Mouse (Mus musculus): ENCODE data around the gene Dtx1. TPM values are rescaled to one million over a fixed set of nuclear protein-coding genes. Genes with fewer than 3 reads are reported as not detected.

The Dtx1 gene
- polyA plus RNA-seq, 1 experiment = 46.0 TPM

- Histone ChIP-seq H3K27ac (ENCODE audit: control insufficient read depth, insufficient read depth, low read depth, low read length) (peak overlapping the region; percentile 72), H3K36me3 (ENCODE audit: control insufficient read depth, insufficient read depth, low read length) (no peaks in the 10 kb centered on the region), H3K4me1 (ENCODE audit: control insufficient read depth, insufficient read depth, low read length) (peaks cover 21% of the 10 kb centered on the region), H3K4me3 (ENCODE audit: control insufficient read depth, low read depth, low read length) (no peak overlapping the region), H3K27me3 (ENCODE audit: control insufficient read depth, insufficient read depth, low read length) (no peaks in the 10 kb centered on the region)
- TF ChIP-seq POLR2A (IDR thresholded peaks at IDR 0.05; ENCODE audit: control insufficient read depth, low read depth, low read length) = no peak
- TF ChIP-seq CTCF (IDR thresholded peaks at IDR 0.05; ENCODE audit: control insufficient read depth, insufficient read depth, insufficient replicate concordance, low read depth, low read length) = no peak
These were observed 13.5 kb downstream of the Dtx1 start for GRCm38 (mm10) chr5:120698181-120698580.

DNA sequence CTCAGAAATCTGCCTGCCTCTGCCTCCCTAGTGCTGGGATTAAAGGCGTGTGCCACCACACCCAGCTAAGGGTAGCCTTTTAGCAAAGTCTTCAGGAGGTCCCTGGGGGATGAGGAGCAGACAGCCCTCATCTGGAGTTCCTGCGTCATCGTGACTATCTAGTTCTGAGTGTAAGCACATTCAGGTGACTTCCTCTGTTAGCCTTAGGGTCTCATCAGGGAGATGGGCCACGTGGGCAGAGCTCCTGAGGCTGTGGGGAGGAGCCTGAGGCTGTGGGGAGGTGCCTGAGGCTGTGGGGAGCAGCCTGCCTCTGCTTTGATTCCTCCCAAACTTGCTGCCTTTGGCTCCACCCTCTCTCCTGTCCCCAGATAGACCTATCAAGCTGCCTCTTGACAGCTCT lies 14.9 kb downstream of the Dtx1 start:
- Histone ChIP-seq H3K4me1 (ENCODE audit: control insufficient read depth, insufficient read depth, low read length) (peaks cover 25% of the 10 kb centered on the region), H3K27me3 (ENCODE audit: control insufficient read depth, insufficient read depth, low read length) (no peaks in the 10 kb centered on the region), H3K36me3 (ENCODE audit: control insufficient read depth, insufficient read depth, low read length) (no peaks in the 10 kb centered on the region), H3K4me3 (ENCODE audit: control insufficient read depth, low read depth, low read length) (no peak overlapping the region), H3K27ac (ENCODE audit: control insufficient read depth, insufficient read depth, low read depth, low read length) (no peak overlapping the region)
- TF ChIP-seq POLR2A (IDR thresholded peaks at IDR 0.05; ENCODE audit: control insufficient read depth, low read depth, low read length) (no peak), CTCF (IDR thresholded peaks at IDR 0.05; ENCODE audit: control insufficient read depth, insufficient read depth, insufficient replicate concordance, low read depth, low read length) (no peak)

GRCm38 (mm10) chr5:120696057-120696743 lies 15.5 kb downstream of the Dtx1 start:
- TF ChIP-seq CTCF (IDR thresholded peaks at IDR 0.05; ENCODE audit: control insufficient read depth, insufficient read depth, insufficient replicate concordance, low read depth, low read length) = no peak
- TF ChIP-seq POLR2A (IDR thresholded peaks at IDR 0.05; ENCODE audit: control insufficient read depth, low read depth, low read length) = no peak
- Histone ChIP-seq H3K4me3 (ENCODE audit: control insufficient read depth, low read depth, low read length) (no peak overlapping the region), H3K4me1 (ENCODE audit: control insufficient read depth, insufficient read depth, low read length) (peaks cover 21% of the 10 kb centered on the region), H3K27ac (ENCODE audit: control insufficient read depth, insufficient read depth, low read depth, low read length) (no peak overlapping the region), H3K27me3 (ENCODE audit: control insufficient read depth, insufficient read depth, low read length) (no peaks in the 10 kb centered on the region), H3K36me3 (ENCODE audit: control insufficient read depth, insufficient read depth, low read length) (no peaks in the 10 kb centered on the region)

- TF ChIP-seq POLR2A (IDR thresholded peaks at IDR 0.05; ENCODE audit: control insufficient read depth, low read depth, low read length) = no peak
- TF ChIP-seq CTCF (IDR thresholded peaks at IDR 0.05; ENCODE audit: control insufficient read depth, insufficient read depth, insufficient replicate concordance, low read depth, low read length) = no peak
- Histone ChIP-seq H3K27ac (ENCODE audit: control insufficient read depth, insufficient read depth, low read depth, low read length) (no peak overlapping the region), H3K4me3 (ENCODE audit: control insufficient read depth, low read depth, low read length) (peak overlapping the region; percentile 21; the same call in 1 of the 2 replicates), H3K4me1 (ENCODE audit: control insufficient read depth, insufficient read depth, low read length) (peaks cover 19% of the 10 kb centered on the region), H3K36me3 (ENCODE audit: control insufficient read depth, insufficient read depth, low read length) (no peaks in the 10 kb centered on the region), H3K27me3 (ENCODE audit: control insufficient read depth, insufficient read depth, low read length) (no peaks in the 10 kb centered on the region)
These were observed 17.0 kb downstream of the Dtx1 start for GRCm38 (mm10) chr5:120694695-120695074.

GRCm38 (mm10) chr5:120693931-120694694 lies 17.6 kb downstream of the Dtx1 start:
- TF ChIP-seq POLR2A (IDR thresholded peaks at IDR 0.05; ENCODE audit: control insufficient read depth, low read depth, low read length) = no peak
- no peak for TF ChIP-seq CTCF (IDR thresholded peaks at IDR 0.05; ENCODE audit: control insufficient read depth, insufficient read depth, insufficient replicate concordance, low read depth, low read length)
- Histone ChIP-seq H3K27me3 (ENCODE audit: control insufficient read depth, insufficient read depth, low read length) (no peaks in the 10 kb centered on the region), H3K36me3 (ENCODE audit: control insufficient read depth, insufficient read depth, low read length) (no peaks in the 10 kb centered on the region), H3K4me1 (ENCODE audit: control insufficient read depth, insufficient read depth, low read length) (peaks cover 15% of the 10 kb centered on the region), H3K27ac (ENCODE audit: control insufficient read depth, insufficient read depth, low read depth, low read length) (no peak overlapping the region), H3K4me3 (ENCODE audit: control insufficient read depth, low read depth, low read length) (no peak overlapping the region)

GRCm38 (mm10) chr5:120692034-120692433 lies 19.7 kb downstream of the Dtx1 start:
- H3K4me3 ChIP-seq (ENCODE audit: control insufficient read depth, low read depth, low read length) = no peak overlapping the region
- H3K27me3 ChIP-seq (ENCODE audit: control insufficient read depth, insufficient read depth, low read length) = no peaks in the 10 kb centered on the region
- no peak overlapping the region for H3K27ac ChIP-seq (ENCODE audit: control insufficient read depth, insufficient read depth, low read depth, low read length)
- no peak for TF ChIP-seq CTCF (IDR thresholded peaks at IDR 0.05; ENCODE audit: control insufficient read depth, insufficient read depth, insufficient replicate concordance, low read depth, low read length)
- TF ChIP-seq POLR2A (IDR thresholded peaks at IDR 0.05; ENCODE audit: control insufficient read depth, low read depth, low read length) = 0 out of 2 replicates have a peak, but pooled peaks have one; percentile 15
- no peaks in the 10 kb centered on the region for H3K36me3 ChIP-seq (ENCODE audit: control insufficient read depth, insufficient read depth, low read length)
- peaks cover 7% of the 10 kb centered on the region; the same call in 1 of the 2 replicates for H3K4me1 ChIP-seq (ENCODE audit: control insufficient read depth, insufficient read depth, low read length)

- peaks cover 7% of the 10 kb centered on the region; the same call in 1 of the 2 replicates for H3K4me1 ChIP-seq (ENCODE audit: control insufficient read depth, insufficient read depth, low read length)
- H3K27me3 ChIP-seq (ENCODE audit: control insufficient read depth, insufficient read depth, low read length) = no peaks in the 10 kb centered on the region
- TF ChIP-seq CTCF (IDR thresholded peaks at IDR 0.05; ENCODE audit: control insufficient read depth, insufficient read depth, insufficient replicate concordance, low read depth, low read length) (no peak), POLR2A (IDR thresholded peaks at IDR 0.05; ENCODE audit: control insufficient read depth, low read depth, low read length) (no peak)
- H3K36me3 ChIP-seq (ENCODE audit: control insufficient read depth, insufficient read depth, low read length) = no peaks in the 10 kb centered on the region
- H3K27ac ChIP-seq (ENCODE audit: control insufficient read depth, insufficient read depth, low read depth, low read length) = no peak overlapping the region
- H3K4me3 ChIP-seq (ENCODE audit: control insufficient read depth, low read depth, low read length) = no peak overlapping the region
These were observed 21.3 kb downstream of the Dtx1 start for GRCm38 (mm10) chr5:120690417-120690816.

Measured in testis, adult 2 months (tissue).